In genomic region chr1:177335961-177336360, GRCm38 (mm10) we compare ENCODE assay signal across 19 mouse cellular contexts.
A peak's percentile ranks its signal among the peaks of the same experiment; 100 is the strongest.
DNase-seq lines count a peak whose midpoint lies in the region; ATAC-seq and TF ChIP-seq lines count a peak whose summit lies in the region.
"Had no signal": no experiment of that assay in that cellular context is flagged by ENCODE, and none has a peak within 500 bp of the region (broad histone marks: within the 10 kb centered on the region; RNA-seq: fewer than 3 reads in every experiment).

No protein-coding gene starts in this region.

- peak; percentile 68 for DNase-seq in heart, adult 11 months
- no peak for DNase-seq in heart, postnatal 36 days
- peak; percentile 69 for DNase-seq in midbrain, embryonic 11.5 days (ENCODE audit: low spot score, missing footprints)
- no peak for DNase-seq in midbrain, postnatal 0 days (ENCODE audit: low spot score)
- DNase-seq in 3T3-L1 (ENCODE audit: low read depth, low spot score) = peak; percentile 2
- no peak for DNase-seq in kidney, adult 18-20 months
- DNase-seq: adrenal gland, postnatal 10 days; adrenal gland, postnatal 14 days; adrenal gland, postnatal 25 days; B cell, adult 2 months; cerebellum, adult 11 months; cerebellum, adult 11-12 months; cerebellum, adult 18-20 months; cerebellum, adult 2 months had no signal

- no peaks in the 10 kb centered on the region for H3K36me3 ChIP-seq in midbrain, embryonic 11.5 days (ENCODE audit: control insufficient read depth, insufficient read depth, low read length)
- H3K36me3 ChIP-seq in midbrain, postnatal 0 days (ENCODE audit: insufficient read depth, low read length) = no peaks in the 10 kb centered on the region
- H3K36me3 ChIP-seq: G1E had no signal

- no peaks in the 10 kb centered on the region for H3K27me3 ChIP-seq in midbrain, embryonic 11.5 days (ENCODE audit: control insufficient read depth, insufficient read depth, low read length)
- no peaks in the 10 kb centered on the region for H3K27me3 ChIP-seq in midbrain, postnatal 0 days (ENCODE audit: insufficient read depth, low read length)
- H3K27me3 ChIP-seq: CH12.LX, Patski had no signal

- intact Hi-C loops in heart, postnatal 36 days (cut with DNase I) = no loop called here

- ATAC-seq in midbrain, embryonic 11.5 days (ENCODE audit: low FRiP score) = no peak
- no peak for ATAC-seq in midbrain, postnatal 0 days (ENCODE audit: low FRiP score)
- ATAC-seq: activated CD4-positive, CD25-positive, alpha-beta regulatory T cell, adult 4 months; CD4-positive, CD25-positive, alpha-beta regulatory T cell, adult 4 months; Patski had no signal

- H3K4me2 ChIP-seq in midbrain, embryonic 11.5 days = no peak overlapping the region
- H3K4me2 ChIP-seq in midbrain, postnatal 0 days (ENCODE audit: low read depth, low read length, poor library complexity, severe bottlenecking) = no peak overlapping the region

- H3K4me3 ChIP-seq in midbrain, embryonic 11.5 days (ENCODE audit: low read depth, low read length) = no peak overlapping the region
- H3K4me3 ChIP-seq in midbrain, postnatal 0 days (ENCODE audit: low read depth, low read length) = no peak overlapping the region

- no peak for TF ChIP-seq CTCF in midbrain, postnatal 0 days (IDR thresholded peaks at IDR 0.05)

- 91% methylated on average over 6 of the region's 6 CpGs for WGBS in midbrain, embryonic 11.5 days
- 93% methylated on average over 6 of the region's 6 CpGs for WGBS in midbrain, postnatal 0 days

- H3K9ac ChIP-seq in midbrain, embryonic 11.5 days (ENCODE audit: low read length) = no peak overlapping the region
- no peak overlapping the region for H3K9ac ChIP-seq in midbrain, postnatal 0 days (replicated peaks; ENCODE audit: low read length, poor library complexity, severe bottlenecking)

- peaks cover 16% of the 10 kb centered on the region for H3K4me1 ChIP-seq in midbrain, embryonic 11.5 days (ENCODE audit: control insufficient read depth, insufficient read depth, low read length)
- no peaks in the 10 kb centered on the region for H3K4me1 ChIP-seq in midbrain, postnatal 0 days (ENCODE audit: insufficient read depth, low read length)

- H3K27ac ChIP-seq in midbrain, embryonic 11.5 days (ENCODE audit: low read depth, low read length) = no peak overlapping the region
- no peak overlapping the region for H3K27ac ChIP-seq in midbrain, postnatal 0 days (ENCODE audit: low read depth, low read length)

- no peaks in the 10 kb centered on the region for H3K9me3 ChIP-seq in midbrain, embryonic 11.5 days (ENCODE audit: control insufficient read depth, low read length)
- no peaks in the 10 kb centered on the region for H3K9me3 ChIP-seq in midbrain, postnatal 0 days (ENCODE audit: low read length)

Comparison
In these comparisons a context has a peak if more than half of its experiments do, and no peak if none do; other contexts are left out.
1. DNase-seq: peak in heart, adult 11 months (single experiment), midbrain, embryonic 11.5 days (single experiment) and 3T3-L1 (single experiment); none in heart, postnatal 36 days (0 of 2), midbrain, postnatal 0 days (single experiment) and kidney, adult 18-20 months (single experiment).